Mouse (Mus musculus): ENCODE measurements around the gene Fmnl2. TPM values are rescaled to one million over a fixed set of nuclear protein-coding genes. Genes with fewer than 3 reads are reported as not detected.

Fmnl2 gene
- polyA plus RNA-seq, 1 experiment from 2014 or later, result 10.2 TPM

GRCm38 (mm10) chr2:52989316-52989715 is 131.7 kb downstream of the Fmnl2 start:
- no peaks in the 10 kb centered on the region for H3K9me3 ChIP-seq (ENCODE audit: control insufficient read depth, low read depth, low read length)
- no peak overlapping the region for H3K4me2 ChIP-seq (replicated peaks; ENCODE audit: low read depth, low read length)
- H3K4me1 ChIP-seq (ENCODE audit: control insufficient read depth, insufficient read depth, low read length), result peaks cover 24% of the 10 kb centered on the region
- ATAC-seq (ENCODE audit: insufficient number of reproducible peaks, insufficient read depth, low FRiP score, low read depth), result no peak
- H3K27ac ChIP-seq (ENCODE audit: low read length), result no peak overlapping the region
- no peak overlapping the region for H3K9ac ChIP-seq (replicated peaks; ENCODE audit: low read depth, low read length)
- H3K4me3 ChIP-seq (ENCODE audit: low read depth, low read length), result no peak overlapping the region
- WGBS, result 49% methylated on average over 4 of the region's 4 CpGs
- H3K27me3 ChIP-seq (ENCODE audit: control insufficient read depth, insufficient read depth, low read length), result no peaks in the 10 kb centered on the region
- no peaks in the 10 kb centered on the region for H3K36me3 ChIP-seq (ENCODE audit: control insufficient read depth, insufficient read depth, low read length)

- Histone ChIP-seq H3K27ac (ENCODE audit: low read length) (peak overlapping the region; percentile 69), H3K9ac (replicated peaks; ENCODE audit: low read depth, low read length) (no peak overlapping the region), H3K36me3 (ENCODE audit: control insufficient read depth, insufficient read depth, low read length) (no peaks in the 10 kb centered on the region), H3K9me3 (ENCODE audit: control insufficient read depth, low read depth, low read length) (no peaks in the 10 kb centered on the region), H3K4me3 (ENCODE audit: low read depth, low read length) (no peak overlapping the region), H3K4me2 (replicated peaks; ENCODE audit: low read depth, low read length) (peak overlapping the region; percentile 10; the same call in 1 of the 2 replicates), H3K27me3 (ENCODE audit: control insufficient read depth, insufficient read depth, low read length) (no peaks in the 10 kb centered on the region), H3K4me1 (ENCODE audit: control insufficient read depth, insufficient read depth, low read length) (peaks cover 18% of the 10 kb centered on the region; the same call in 1 of the 2 replicates)
- WGBS, result 53% methylated on average over 9 of the region's 9 CpGs
- ATAC-seq (ENCODE audit: insufficient number of reproducible peaks, insufficient read depth, low FRiP score, low read depth), result no peak
Measured at GRCm38 (mm10) chr2:52990874-52991687, 133.4 kb downstream of the Fmnl2 start.

- 45% methylated on average over 5 of the region's 5 CpGs for WGBS
- H3K4me3 ChIP-seq (ENCODE audit: low read depth, low read length), result no peak overlapping the region
- H3K27me3 ChIP-seq (ENCODE audit: control insufficient read depth, insufficient read depth, low read length), result no peaks in the 10 kb centered on the region
- no peak overlapping the region for H3K9ac ChIP-seq (replicated peaks; ENCODE audit: low read depth, low read length)
- peaks cover 18% of the 10 kb centered on the region; the same call in 1 of the 2 replicates for H3K4me1 ChIP-seq (ENCODE audit: control insufficient read depth, insufficient read depth, low read length)
- peak overlapping the region; percentile 10; the same call in 1 of the 2 replicates for H3K4me2 ChIP-seq (replicated peaks; ENCODE audit: low read depth, low read length)
- ATAC-seq (ENCODE audit: insufficient number of reproducible peaks, insufficient read depth, low FRiP score, low read depth), result no peak
- H3K36me3 ChIP-seq (ENCODE audit: control insufficient read depth, insufficient read depth, low read length), result no peaks in the 10 kb centered on the region
- H3K9me3 ChIP-seq (ENCODE audit: control insufficient read depth, low read depth, low read length), result no peaks in the 10 kb centered on the region
- peak overlapping the region; percentile 69 for H3K27ac ChIP-seq (ENCODE audit: low read length)
Measured at GRCm38 (mm10) chr2:52991688-52992194, 134.1 kb downstream of the Fmnl2 start.

GRCm38 (mm10) chr2:52993241-52993640 is 135.6 kb downstream of the Fmnl2 start:
- no peak overlapping the region for H3K4me3 ChIP-seq (ENCODE audit: low read depth, low read length)
- WGBS, result 89% methylated on average over 7 of the region's 7 CpGs
- peaks cover 8% of the 10 kb centered on the region; the same call in 1 of the 2 replicates for H3K4me1 ChIP-seq (ENCODE audit: control insufficient read depth, insufficient read depth, low read length)
- H3K9ac ChIP-seq (replicated peaks; ENCODE audit: low read depth, low read length), result no peak overlapping the region
- no peak overlapping the region for H3K27ac ChIP-seq (ENCODE audit: low read length)
- no peaks in the 10 kb centered on the region for H3K9me3 ChIP-seq (ENCODE audit: control insufficient read depth, low read depth, low read length)
- no peak for ATAC-seq (ENCODE audit: insufficient number of reproducible peaks, insufficient read depth, low FRiP score, low read depth)
- no peaks in the 10 kb centered on the region for H3K36me3 ChIP-seq (ENCODE audit: control insufficient read depth, insufficient read depth, low read length)
- no peak overlapping the region for H3K4me2 ChIP-seq (replicated peaks; ENCODE audit: low read depth, low read length)
- H3K27me3 ChIP-seq (ENCODE audit: control insufficient read depth, insufficient read depth, low read length), result no peaks in the 10 kb centered on the region

GRCm38 (mm10) chr2:52994526-52994925 is 136.9 kb downstream of the Fmnl2 start:
- no peaks in the 10 kb centered on the region for H3K27me3 ChIP-seq (ENCODE audit: control insufficient read depth, insufficient read depth, low read length)
- H3K36me3 ChIP-seq (ENCODE audit: control insufficient read depth, insufficient read depth, low read length), result no peaks in the 10 kb centered on the region
- no peaks in the 10 kb centered on the region for H3K9me3 ChIP-seq (ENCODE audit: control insufficient read depth, low read depth, low read length)
- WGBS, result 78% methylated on average over 9 of the region's 9 CpGs
- no peak overlapping the region for H3K4me3 ChIP-seq (ENCODE audit: low read depth, low read length)
- H3K4me2 ChIP-seq (replicated peaks; ENCODE audit: low read depth, low read length), result no peak overlapping the region
- ATAC-seq (ENCODE audit: insufficient number of reproducible peaks, insufficient read depth, low FRiP score, low read depth), result no peak
- H3K9ac ChIP-seq (replicated peaks; ENCODE audit: low read depth, low read length), result no peak overlapping the region
- no peak overlapping the region for H3K27ac ChIP-seq (ENCODE audit: low read length)
- peaks cover 8% of the 10 kb centered on the region; the same call in 1 of the 2 replicates for H3K4me1 ChIP-seq (ENCODE audit: control insufficient read depth, insufficient read depth, low read length)

DNA sequence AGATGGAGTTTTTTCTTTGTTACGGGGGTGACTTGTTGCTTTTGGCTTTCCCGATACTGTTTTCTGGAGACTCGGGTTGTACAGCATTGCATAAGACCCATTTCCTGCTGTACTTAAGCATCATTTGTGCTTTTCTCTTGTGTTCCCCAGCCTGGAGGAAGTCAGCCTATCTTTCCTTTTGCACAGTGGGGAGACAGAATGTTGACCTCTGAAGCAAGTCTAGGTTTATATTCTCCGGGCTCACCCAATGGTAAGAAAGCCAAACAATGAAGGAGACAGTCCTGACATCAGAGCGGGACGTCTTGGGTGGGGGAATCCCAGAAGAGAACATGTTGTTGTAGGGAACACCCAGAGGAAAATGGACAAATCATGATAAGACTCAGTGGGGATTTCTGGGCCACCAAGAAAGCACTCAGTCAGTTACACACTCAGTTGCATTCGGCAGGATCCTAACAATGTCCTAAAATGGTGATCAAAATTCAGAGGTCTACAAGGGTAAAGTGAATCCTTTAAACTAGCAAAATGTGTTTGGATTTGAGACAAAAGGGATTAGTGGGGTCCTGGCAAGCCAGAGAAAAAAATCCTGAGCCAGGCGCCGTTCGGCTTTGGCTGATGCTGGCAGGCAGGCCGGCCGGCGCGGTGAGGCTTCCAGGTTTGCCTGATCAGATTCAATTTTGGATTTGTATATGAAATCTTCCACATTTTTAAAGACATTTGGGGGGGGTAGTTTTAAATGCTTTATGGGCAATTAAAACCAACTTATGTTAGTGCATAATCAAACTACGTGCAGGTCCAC is 140.5 kb downstream of the Fmnl2 start:
- Histone ChIP-seq H3K4me2 (replicated peaks; ENCODE audit: low read depth, low read length) (no peak overlapping the region), H3K36me3 (ENCODE audit: control insufficient read depth, insufficient read depth, low read length) (no peaks in the 10 kb centered on the region), H3K27ac (ENCODE audit: low read length) (no peak overlapping the region), H3K4me3 (ENCODE audit: low read depth, low read length) (no peak overlapping the region), H3K9me3 (ENCODE audit: control insufficient read depth, low read depth, low read length) (no peaks in the 10 kb centered on the region), H3K27me3 (ENCODE audit: control insufficient read depth, insufficient read depth, low read length) (no peaks in the 10 kb centered on the region), H3K4me1 (ENCODE audit: control insufficient read depth, insufficient read depth, low read length) (no peaks in the 10 kb centered on the region), H3K9ac (replicated peaks; ENCODE audit: low read depth, low read length) (no peak overlapping the region)
- WGBS, result 68% methylated on average over 15 of the region's 15 CpGs
- ATAC-seq (ENCODE audit: insufficient number of reproducible peaks, insufficient read depth, low FRiP score, low read depth), result no peak

DNA sequence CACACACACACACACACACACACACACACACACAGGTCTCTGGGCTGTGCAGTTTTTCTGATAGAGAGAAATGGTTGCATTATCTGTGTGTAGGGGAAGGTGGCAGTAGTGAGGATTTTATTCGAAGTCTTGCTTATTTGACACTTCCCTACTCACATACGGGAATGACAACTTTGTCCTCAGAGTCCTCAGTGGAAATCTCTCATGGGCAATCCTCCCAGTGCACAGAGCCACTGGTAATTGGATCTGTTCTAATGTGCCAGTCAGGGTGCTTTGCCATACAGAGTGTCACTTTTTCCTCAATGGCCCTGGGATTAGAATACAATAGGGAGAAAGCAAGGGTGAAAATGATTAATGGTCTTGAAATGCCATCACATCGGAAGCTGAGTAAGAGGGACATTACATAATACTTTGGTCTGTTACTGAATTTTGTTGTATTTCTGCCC is 141.9 kb downstream of the Fmnl2 start:
- Histone ChIP-seq H3K4me1 (ENCODE audit: control insufficient read depth, insufficient read depth, low read length) (0 out of 2 replicates have a peak, but pooled peaks cover 4% of the 10 kb centered on the region), H3K36me3 (ENCODE audit: control insufficient read depth, insufficient read depth, low read length) (no peaks in the 10 kb centered on the region), H3K9me3 (ENCODE audit: control insufficient read depth, low read depth, low read length) (no peaks in the 10 kb centered on the region), H3K9ac (replicated peaks; ENCODE audit: low read depth, low read length) (no peak overlapping the region), H3K27me3 (ENCODE audit: control insufficient read depth, insufficient read depth, low read length) (no peaks in the 10 kb centered on the region), H3K27ac (ENCODE audit: low read length) (no peak overlapping the region), H3K4me2 (replicated peaks; ENCODE audit: low read depth, low read length) (no peak overlapping the region), H3K4me3 (ENCODE audit: low read depth, low read length) (no peak overlapping the region)
- WGBS, result 39% methylated on average over 3 of the region's 3 CpGs
- ATAC-seq (ENCODE audit: insufficient number of reproducible peaks, insufficient read depth, low FRiP score, low read depth), result no peak

GRCm38 (mm10) chr2:53000446-53000845 is 142.8 kb downstream of the Fmnl2 start:
- no peaks in the 10 kb centered on the region for H3K36me3 ChIP-seq (ENCODE audit: control insufficient read depth, insufficient read depth, low read length)
- H3K9ac ChIP-seq (replicated peaks; ENCODE audit: low read depth, low read length), result no peak overlapping the region
- 94% methylated on average over 3 of the region's 3 CpGs for WGBS
- no peak overlapping the region for H3K27ac ChIP-seq (ENCODE audit: low read length)
- H3K4me3 ChIP-seq (ENCODE audit: low read depth, low read length), result no peak overlapping the region
- H3K4me2 ChIP-seq (replicated peaks; ENCODE audit: low read depth, low read length), result no peak overlapping the region
- no peak for ATAC-seq (ENCODE audit: insufficient number of reproducible peaks, insufficient read depth, low FRiP score, low read depth)
- no peaks in the 10 kb centered on the region for H3K9me3 ChIP-seq (ENCODE audit: control insufficient read depth, low read depth, low read length)
- H3K27me3 ChIP-seq (ENCODE audit: control insufficient read depth, insufficient read depth, low read length), result no peaks in the 10 kb centered on the region
- 0 out of 2 replicates have a peak, but pooled peaks cover 4% of the 10 kb centered on the region for H3K4me1 ChIP-seq (ENCODE audit: control insufficient read depth, insufficient read depth, low read length)

Measured in stomach, embryonic 14.5 days (tissue).